Mouse (Mus musculus) T-cell, adult 2 months (primary cell): Measurements from ENCODE around the gene Ppp1r12c.

Experiments
- DNase-seq: peaks from one replicate; pipeline ENCODE4 v3.0.0; 2022; ENCODE audit warnings: low spot score

Ppp1r12c gene

DNA sequence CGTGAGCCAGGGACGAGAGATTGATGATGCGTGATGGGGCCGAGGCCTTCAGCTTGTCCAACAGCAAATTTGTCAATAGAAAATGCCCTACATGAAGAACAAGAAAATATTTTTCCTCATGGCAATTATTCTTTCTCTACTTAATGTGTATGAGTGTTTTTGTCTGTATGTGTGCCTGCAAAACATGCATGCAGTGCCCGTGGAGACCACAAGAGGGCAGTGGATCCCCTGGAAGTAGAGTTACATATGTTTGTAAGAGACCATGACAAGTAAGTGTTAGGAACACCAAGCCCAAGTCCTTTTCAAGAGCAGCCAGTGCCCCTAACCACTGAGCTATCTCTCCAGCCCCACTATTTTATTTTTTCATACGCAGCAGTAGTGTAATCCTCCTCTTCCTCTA, 69.9 kb downstream of the Ppp1r12c start:
- DNase-seq = peak; percentile 64
